8 mouse cellular contexts compared by ENCODE assay signal in the genomic region with DNA sequence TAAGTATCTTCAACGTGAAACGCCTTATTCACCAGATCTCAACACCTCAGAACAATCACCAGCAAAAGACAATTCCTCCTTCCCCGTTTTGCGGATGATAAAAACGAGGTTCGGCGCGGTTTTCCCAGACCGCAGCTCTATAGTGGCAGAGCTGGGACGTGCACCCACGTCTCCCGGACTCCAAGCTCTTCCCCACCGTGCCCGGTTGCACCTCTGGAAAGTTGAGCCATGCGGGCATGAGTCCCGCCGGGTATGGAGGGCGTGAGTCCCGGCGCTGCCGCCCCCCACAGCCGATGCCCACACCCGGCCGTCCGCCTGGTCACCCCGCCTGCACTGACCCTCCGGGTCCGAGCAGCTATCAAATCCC. TPM values are rescaled to one million over a fixed set of nuclear protein-coding genes. Genes with fewer than 3 reads are reported as not detected.
DNase-seq lines count a peak whose midpoint lies in the region; ATAC-seq and TF ChIP-seq lines count a peak whose summit lies in the region.

No protein-coding gene starts in this region.

- H3K27ac ChIP-seq in brown adipose tissue, adult 24 weeks (replicated peaks; ENCODE audit: low read depth, low read length) = no peak overlapping the region; the same call in 1 of the 2 replicates
- peak overlapping the region; percentile 82 for H3K27ac ChIP-seq in hindbrain, postnatal 0 days
- H3K27ac ChIP-seq in neural tube, embryonic 13.5 days (replicated peaks) = peak overlapping the region; percentile 19; the same call in 1 of the 2 replicates

- no peaks in the 10 kb centered on the region for H3K36me3 ChIP-seq in hindbrain, postnatal 0 days (ENCODE audit: insufficient read depth, low read length)
- H3K36me3 ChIP-seq in neural tube, embryonic 13.5 days = no peaks in the 10 kb centered on the region

- H3K4me2 ChIP-seq in hindbrain, postnatal 0 days (ENCODE audit: low read depth, low read length) = peak overlapping the region; percentile 80
- H3K4me2 ChIP-seq in neural tube, embryonic 13.5 days = peak overlapping the region; percentile 94

- H3K4me3 ChIP-seq in lung, adult 2 months (replicated peaks; ENCODE audit: extremely low read depth, low read depth, low read length) = peak overlapping the region; percentile 73
- H3K4me3 ChIP-seq in brown adipose tissue, adult 24 weeks (ENCODE audit: insufficient read depth, low read depth, low read length) = peak overlapping the region; percentile 92
- H3K4me3 ChIP-seq in hindbrain, postnatal 0 days (ENCODE audit: low read length) = peak overlapping the region; percentile 96
- H3K4me3 ChIP-seq in neural tube, embryonic 13.5 days = peak overlapping the region; percentile 73

- H3K9me3 ChIP-seq in hindbrain, postnatal 0 days (ENCODE audit: low read length) = no peaks in the 10 kb centered on the region
- no peaks in the 10 kb centered on the region for H3K9me3 ChIP-seq in neural tube, embryonic 13.5 days

- no peak for DNase-seq in lung, adult 2 months
- DNase-seq in lung, postnatal 14 days = no peak
- peak; percentile 44 for DNase-seq in hindbrain, postnatal 0 days (ENCODE audit: low spot score)
- DNase-seq in layer of hippocampus, adult 18-20 months (ENCODE audit: low spot score in 2 of 2) = no peak
- no peak for DNase-seq in c-Kit-positive CD71-positive TER-119-positive erythroid progenitor cells, embryonic 14.5 days (ENCODE audit: low spot score)
- DNase-seq in gastrocnemius, postnatal 4 days (ENCODE audit: low spot score in 2 of 2) = no peak

- no peak for TF ChIP-seq POLR2A in lung, adult 2 months (IDR thresholded peaks at IDR 0.05; ENCODE audit: borderline replicate concordance, extremely low read depth, low read depth, low read length)

- no peaks in the 10 kb centered on the region for H3K27me3 ChIP-seq in hindbrain, postnatal 0 days (ENCODE audit: insufficient read depth, low read length)
- no peaks in the 10 kb centered on the region for H3K27me3 ChIP-seq in neural tube, embryonic 13.5 days

- peak overlapping the region; percentile 81 for H3K9ac ChIP-seq in hindbrain, postnatal 0 days (replicated peaks; ENCODE audit: low read length)
- H3K9ac ChIP-seq in neural tube, embryonic 13.5 days = peak overlapping the region; percentile 84

- WGBS in lung, adult 2 months = 0% methylated on average over 28 of the region's 28 CpGs
- WGBS in hindbrain, postnatal 0 days = 0% methylated on average over 28 of the region's 28 CpGs
- 0% methylated on average over 28 of the region's 28 CpGs for WGBS in neural tube, embryonic 13.5 days

- ATAC-seq in hindbrain, postnatal 0 days = no peak
- peak; percentile 48 for ATAC-seq in neural tube, embryonic 13.5 days (ENCODE audit: low read depth)

- TF ChIP-seq CTCF in lung, adult 2 months (IDR thresholded peaks at IDR 0.05; ENCODE audit: insufficient read depth, low read length) = no peak
- TF ChIP-seq CTCF in hindbrain, postnatal 0 days (IDR thresholded peaks at IDR 0.05; ENCODE audit: low read depth) = no peak; the same call in 1 of the 2 replicates

- peaks cover 16% of the 10 kb centered on the region for H3K4me1 ChIP-seq in lung, adult 2 months (ENCODE audit: control insufficient read depth, insufficient read depth, low read length)
- peaks cover 6% of the 10 kb centered on the region for H3K4me1 ChIP-seq in brown adipose tissue, adult 24 weeks (ENCODE audit: control insufficient read depth, insufficient read depth, insufficient read length, low read length)
- peaks cover 11% of the 10 kb centered on the region for H3K4me1 ChIP-seq in hindbrain, postnatal 0 days (ENCODE audit: insufficient read depth, low read length)
- peaks cover 36% of the 10 kb centered on the region for H3K4me1 ChIP-seq in neural tube, embryonic 13.5 days (replicated peaks)

RNA-seq across cellular contexts. Expression of a gene that starts 0.4 kb away (rescaled TPM):
- 125 and 132 TPM in 2 replicates for polyA plus RNA-seq in lung, adult 2 months (2012; rRNA removed)
- 6.5 and 9.6 TPM in 2 replicates for polyA plus RNA-seq in brown adipose tissue, adult 24 weeks (2012; ENCODE audit: insufficient read depth, insufficient read length, missing spikeins)
- 108 and 110 TPM in 2 replicates for total RNA-seq in hindbrain, postnatal 0 days (2014; rRNA removed)
- polyA plus RNA-seq in hindbrain, postnatal 0 days (2015; fragmentation: Nextera tagmentation; extraction: Ambion mirVana) = 15.2 and 19.7 TPM in 2 replicates
- polyA plus RNA-seq in neural tube, embryonic 13.5 days (2015; fragmentation: Nextera tagmentation; extraction: Ambion mirVana) = 16.7 and 16.8 TPM in 2 replicates
- total RNA-seq in layer of hippocampus, adult 18-20 months (2021) = 100 to 1,000 TPM; 219 to 232 TPM
- total RNA-seq in gastrocnemius, postnatal 4 days (2021) = 10 to 100 TPM; 25.0 to 30.0 TPM
